Mouse (Mus musculus) naive thymus-derived CD4-positive, alpha-beta T cell, adult 5 months (primary cell): Measurements from ENCODE around the gene Gpr65. TPM values are rescaled to one million over a fixed set of nuclear protein-coding genes. Genes with fewer than 3 reads are reported as not detected.

Experiments used
- polyA plus RNA-seq: library from polyadenylated mRNA; unstranded; fragments of 100-300 nt; shearing (Covaris generic); gene quantifications from one replicate; pipeline ENCODE4 v1.2.1, GENCODE M21; 2017

Gene Gpr65
- 27.5 TPM for polyA plus RNA-seq

DNA sequence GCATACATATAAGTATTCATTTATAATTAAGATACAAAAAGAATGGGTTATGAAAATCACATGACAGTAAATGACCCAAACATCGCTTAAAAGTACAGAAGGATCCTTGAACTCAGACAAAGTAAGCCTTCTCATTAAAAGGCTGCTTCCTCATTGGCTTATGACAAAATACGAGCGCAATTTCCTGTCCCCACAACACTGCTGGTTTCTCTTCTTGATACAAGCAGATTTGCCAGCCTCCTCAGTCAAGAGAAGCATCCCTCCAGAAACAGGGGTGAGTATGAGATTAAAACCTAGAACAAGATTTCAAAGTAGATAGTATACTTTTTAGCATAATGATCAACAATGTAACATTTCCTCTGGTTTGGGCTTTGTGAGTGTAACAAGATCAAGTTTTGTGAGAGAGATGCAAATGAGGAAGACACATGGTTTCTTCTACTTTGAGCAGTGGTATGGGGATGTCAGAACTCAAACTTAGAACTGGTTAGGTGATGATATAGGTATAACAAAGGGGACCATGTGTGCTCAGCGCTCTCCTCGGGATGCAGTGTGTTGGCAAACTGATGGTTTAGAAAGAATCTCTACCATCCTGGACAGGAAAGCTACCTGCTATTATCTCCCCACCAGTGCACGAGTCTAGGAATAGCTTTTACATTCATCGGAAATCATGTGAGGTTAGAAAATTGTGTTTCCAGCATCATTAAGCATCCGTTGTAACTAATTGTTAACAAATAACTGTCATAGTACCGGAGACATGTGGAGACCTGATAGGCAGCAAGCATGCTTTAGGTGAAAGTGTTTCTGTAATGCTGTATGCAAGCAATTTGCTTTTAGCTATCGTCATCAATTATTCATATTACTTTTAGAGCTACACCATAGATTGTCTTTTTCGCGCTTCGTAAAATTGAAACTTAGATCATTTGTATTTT lies at the start of gene Gpr65:
Gene Gpr65, plus strand, starts transcription at position 195 of the 929 bp plus-strand sequence.

DNA sequence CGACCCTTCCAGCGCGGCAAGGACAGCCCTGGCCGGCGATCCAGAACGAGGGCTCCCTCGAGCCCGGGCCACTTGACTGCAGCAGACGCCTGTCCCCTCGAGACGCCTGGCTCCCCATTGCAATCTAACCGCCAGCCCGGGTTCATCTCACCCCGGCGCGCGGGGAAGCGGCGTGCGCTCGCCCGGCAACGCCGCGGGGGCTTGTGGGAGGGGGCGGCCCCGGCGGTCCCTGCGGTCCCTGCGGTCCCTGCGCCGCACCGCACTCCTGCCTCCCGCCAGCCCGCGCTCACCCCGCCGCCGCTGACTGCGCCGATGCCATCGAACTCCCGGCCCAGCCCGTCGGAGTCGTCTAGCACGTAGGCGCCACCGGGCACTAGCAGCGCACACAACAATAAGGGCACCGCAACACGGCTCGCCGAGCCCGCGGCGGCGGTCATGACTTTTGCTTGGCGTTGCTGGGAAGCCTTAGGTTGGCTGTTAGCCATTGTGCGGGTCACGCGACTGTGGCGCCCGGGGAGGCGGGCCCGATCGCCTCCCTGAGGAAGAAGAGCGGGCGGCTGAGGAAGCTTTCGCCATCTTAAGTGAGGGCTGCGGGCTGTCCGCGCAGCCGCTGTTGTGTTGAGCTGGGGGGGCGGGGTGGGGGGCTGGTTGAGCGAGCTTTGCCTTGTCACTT lies 9.5 kb upstream of the Gpr65 start, which contains the start of gene Galc:
Gene Galc, minus strand, starts transcription at position 615 of the 673 bp plus-strand sequence.

Other genes starting within 250 kb of the Gpr65 start
- gene Galc, start 9.2 kb upstream of the Gpr65 start, polyA plus RNA-seq, result 4.7 TPM